Mouse (Mus musculus) adrenal gland, postnatal 10 days (tissue): Measurements from ENCODE around the gene Ccdc6. TPM values are rescaled to one million over a fixed set of nuclear protein-coding genes. Genes with fewer than 3 reads are reported as not detected.
A peak's percentile ranks its signal among the peaks of the same experiment; 100 is the strongest.
"Not testable (repeated sequence)": the region's sequence is repeated elsewhere in the genome, so short reads cannot be mapped to it uniquely, and the experiment has no call there.

Source experiments
- DNase-seq: peaks from one replicate; pipeline ENCODE4 v3.0.0; 2021; ENCODE audit warnings: mixed read lengths
- total RNA-seq, 2 experiments: library from RNA; stranded (reverse); gene quantifications; 2 replicates each; pipeline ENCODE4 v1.2.3; 2021

Ccdc6 gene
- total RNA-seq, 2 experiments from 2014 or later: 46.9 to 56.7 TPM

- DNase-seq: no peak
Measured at GRCm38 (mm10) chr10:70211281-70211680, 114.4 kb downstream of the Ccdc6 start.

- no peak for DNase-seq
Measured at GRCm38 (mm10) chr10:70220971-70221370, 124.0 kb downstream of the Ccdc6 start.

- DNase-seq: not testable (repeated sequence)
Measured at GRCm38 (mm10) chr10:70222231-70222630, 125.3 kb downstream of the Ccdc6 start.

GRCm38 (mm10) chr10:70224571-70224970, 127.7 kb downstream of the Ccdc6 start:
- peak; percentile 74 for DNase-seq

- no peak for DNase-seq
Measured at GRCm38 (mm10) chr10:70225760-70226159, 128.8 kb downstream of the Ccdc6 start.

GRCm38 (mm10) chr10:70226608-70227007, 129.7 kb downstream of the Ccdc6 start:
- no peak for DNase-seq

GRCm38 (mm10) chr10:70230352-70230751, 133.4 kb downstream of the Ccdc6 start:
- no peak for DNase-seq

- DNase-seq: no peak
Measured at GRCm38 (mm10) chr10:70237936-70238335, 141.0 kb downstream of the Ccdc6 start.

Other genes with a start within 250 kb of the Ccdc6 start
- gene Mrln, start 107.5 kb downstream of the Ccdc6 start, total RNA-seq: 1 to 10 TPM; 2.8 to 9.8 TPM
- 1 to 10 TPM; 2.0 to 2.8 TPM for gene Slc16a9, start 148.0 kb downstream of the Ccdc6 start, total RNA-seq